Mouse (Mus musculus): Measurements from ENCODE around the gene Duox1. TPM values are rescaled to one million over a fixed set of nuclear protein-coding genes. Genes with fewer than 3 reads are reported as not detected.

The Duox1 gene
- polyA plus RNA-seq, 1 experiment = not detected

DNA sequence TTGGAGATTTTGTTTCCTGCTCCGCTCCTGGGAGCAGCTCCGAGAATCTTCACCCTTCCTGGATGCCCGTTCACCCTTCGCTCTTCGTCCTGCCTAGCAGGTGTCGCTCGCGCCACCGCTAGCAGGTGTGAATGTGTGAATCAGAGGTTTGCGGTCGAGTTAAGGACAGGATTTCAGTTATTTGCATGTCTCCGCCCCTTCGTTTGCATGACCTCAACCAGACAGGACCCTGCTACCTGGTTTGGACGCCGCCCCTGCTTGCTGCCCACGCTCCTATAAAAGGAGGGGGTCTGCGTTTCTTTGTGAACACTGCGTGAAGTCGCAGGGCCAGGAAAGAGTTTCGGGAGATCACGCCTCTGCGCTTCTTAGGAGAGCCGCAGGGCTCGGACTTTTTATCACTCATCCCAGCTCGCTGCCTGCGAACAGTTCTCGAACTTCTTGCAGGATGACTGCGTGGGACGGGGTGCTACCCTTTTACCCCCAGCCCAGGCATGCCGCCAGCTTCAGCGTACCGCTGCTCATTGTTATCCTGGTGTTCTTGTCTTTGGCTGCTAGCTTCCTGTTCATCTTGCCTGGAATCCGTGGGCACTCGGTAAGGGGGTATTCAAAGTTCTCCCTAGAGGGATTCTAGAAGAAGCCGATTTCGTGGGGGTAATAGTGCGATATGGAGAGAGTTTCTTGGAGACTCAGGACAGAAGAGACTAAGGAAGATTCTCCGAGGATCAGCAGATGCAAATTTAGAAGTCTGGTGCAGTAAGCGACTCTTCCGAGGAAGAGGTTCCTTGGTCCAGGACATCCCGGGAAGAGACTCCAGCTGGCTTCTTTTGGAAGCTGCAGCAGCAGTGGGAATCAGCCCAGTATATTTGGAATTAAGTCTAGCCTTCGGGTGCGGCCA lies 16.6 kb upstream of the Duox1 start, which contains the start of gene Duoxa2:
Duoxa2 (plus strand) TSS at position 305 of the 895 bp plus-strand sequence.
- H3K27ac ChIP-seq (ENCODE audit: insufficient read depth, low read depth, low read length) = no peak within 1 kb of the TSS
- H3K4me3 ChIP-seq (ENCODE audit: insufficient read depth, low read depth, low read length) = no peak within 1 kb of the TSS
- WGBS = 1% methylated on average over 43 of the region's 43 CpGs
- TF ChIP-seq POLR2A (IDR thresholded peaks at IDR 0.05; ENCODE audit: insufficient read depth, low read depth, low read length) (no peak), CTCF (IDR thresholded peaks at IDR 0.05; ENCODE audit: insufficient read depth, low read depth, low read length) (no peak)
- peaks cover 29% of the 10 kb centered on the region for H3K4me1 ChIP-seq (ENCODE audit: control insufficient read depth, insufficient read depth, low read length)

DNA sequence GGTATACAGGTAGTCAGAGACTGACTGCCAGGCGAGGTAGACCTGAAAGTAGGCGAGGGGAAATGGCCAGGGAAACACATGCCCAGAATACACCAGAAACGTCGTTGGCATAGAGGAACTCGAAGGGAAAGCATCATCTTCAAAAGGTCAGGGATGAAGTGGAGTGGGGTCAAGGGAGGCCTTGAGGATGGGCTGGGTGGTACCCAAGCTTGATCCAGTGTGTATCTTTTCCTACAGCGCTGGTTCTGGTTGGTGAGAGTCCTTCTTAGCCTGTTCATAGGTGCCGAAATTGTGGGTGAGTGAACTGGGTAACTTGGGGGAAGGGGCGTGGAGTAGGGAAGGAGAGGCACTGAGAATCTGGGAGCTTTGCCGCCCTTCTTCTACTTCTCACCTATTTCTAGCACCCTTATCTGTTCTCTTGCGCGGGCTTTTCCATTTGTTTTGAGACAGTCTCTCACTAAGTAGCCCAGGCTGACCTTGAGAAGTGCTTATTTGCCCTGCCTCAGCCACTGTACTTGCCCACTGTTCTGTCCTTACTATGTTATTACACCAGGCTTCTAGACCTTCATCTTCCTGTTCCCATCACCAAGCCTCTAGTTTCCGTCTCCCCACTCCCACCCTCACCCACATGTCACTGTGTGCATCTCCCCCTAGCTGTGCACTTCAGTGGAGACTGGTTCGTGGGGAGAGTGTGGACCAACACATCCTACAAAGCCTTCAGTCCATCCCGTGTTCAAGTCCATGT lies 15.4 kb upstream of the Duox1 start:
- TF ChIP-seq POLR2A (IDR thresholded peaks at IDR 0.05; ENCODE audit: insufficient read depth, low read depth, low read length) = no peak
- no peak for TF ChIP-seq CTCF (IDR thresholded peaks at IDR 0.05; ENCODE audit: insufficient read depth, low read depth, low read length)
- Histone ChIP-seq H3K4me3 (ENCODE audit: insufficient read depth, low read depth, low read length) (no peak overlapping the region), H3K27ac (ENCODE audit: insufficient read depth, low read depth, low read length) (no peak overlapping the region), H3K4me1 (ENCODE audit: control insufficient read depth, insufficient read depth, low read length) (peaks cover 29% of the 10 kb centered on the region)
- 38% methylated on average over 14 of the region's 14 CpGs for WGBS

DNA sequence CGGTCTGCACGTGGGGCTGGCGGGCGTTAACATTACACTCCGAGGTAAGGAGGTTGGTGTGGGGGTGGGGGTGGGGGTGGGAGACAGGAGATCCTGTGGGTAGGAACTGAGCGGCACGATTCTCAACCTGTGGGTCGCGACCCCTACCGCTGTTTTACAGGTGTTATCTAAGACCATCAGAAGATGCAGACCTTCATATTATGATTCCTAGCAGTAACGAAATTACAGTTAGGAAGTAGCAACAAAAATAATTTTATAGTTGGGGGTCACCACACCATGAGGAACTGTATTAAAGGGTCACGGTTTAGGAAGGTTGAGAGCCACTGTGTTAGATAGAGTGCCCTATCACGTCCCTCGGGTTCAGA lies 14.8 kb upstream of the Duox1 start:
- H3K4me1 ChIP-seq (ENCODE audit: control insufficient read depth, insufficient read depth, low read length) = peaks cover 29% of the 10 kb centered on the region
- H3K4me3 ChIP-seq (ENCODE audit: insufficient read depth, low read depth, low read length) = no peak overlapping the region
- WGBS = 12% methylated on average over 14 of the region's 14 CpGs
- H3K27ac ChIP-seq (ENCODE audit: insufficient read depth, low read depth, low read length) = no peak overlapping the region
- TF ChIP-seq POLR2A (IDR thresholded peaks at IDR 0.05; ENCODE audit: insufficient read depth, low read depth, low read length) (no peak), CTCF (IDR thresholded peaks at IDR 0.05; ENCODE audit: insufficient read depth, low read depth, low read length) (no peak)

DNA sequence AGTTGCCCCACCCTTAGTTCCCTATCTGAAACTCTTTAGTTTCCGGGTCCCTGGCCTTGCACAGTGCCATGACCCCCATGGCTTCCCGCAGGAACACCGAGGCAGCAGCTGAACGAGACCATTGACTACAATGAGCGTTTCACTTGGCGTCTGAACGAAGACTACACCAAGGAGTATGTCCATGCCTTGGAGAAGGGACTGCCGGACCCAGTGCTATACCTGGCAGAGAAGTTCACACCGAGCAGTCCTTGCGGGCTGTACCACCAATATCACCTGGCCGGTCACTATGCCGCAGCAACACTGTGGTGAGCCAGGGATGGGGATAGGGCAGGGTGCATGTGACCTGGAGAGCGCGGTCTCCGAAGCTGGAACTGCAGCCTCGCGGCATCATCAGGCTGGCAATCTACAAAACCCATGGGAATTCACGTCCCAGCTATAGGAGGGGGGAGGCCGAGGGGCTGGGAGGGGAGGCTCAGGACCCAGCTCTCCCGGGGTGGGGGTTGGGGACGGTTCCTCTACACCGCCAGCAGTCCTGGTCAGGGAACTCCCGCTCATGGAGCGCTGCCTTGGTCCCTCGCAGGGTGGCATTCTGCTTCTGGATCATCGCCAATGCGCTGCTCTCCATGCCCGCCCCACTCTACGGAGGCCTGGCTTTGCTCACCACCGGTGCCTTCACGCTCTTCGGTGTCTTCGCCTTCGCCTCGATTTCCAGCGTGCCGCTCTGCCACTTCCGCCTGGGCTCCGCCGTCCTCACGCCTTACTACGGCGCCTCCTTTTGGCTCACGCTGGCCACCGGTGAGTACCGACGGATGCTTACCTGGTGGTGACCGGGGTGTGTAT lies 14.2 kb upstream of the Duox1 start:
- WGBS = 1% methylated on average over 48 of the region's 48 CpGs
- no peak overlapping the region for H3K27ac ChIP-seq (ENCODE audit: insufficient read depth, low read depth, low read length)
- H3K4me3 ChIP-seq (ENCODE audit: insufficient read depth, low read depth, low read length) = peak overlapping the region; percentile 41
- H3K4me1 ChIP-seq (ENCODE audit: control insufficient read depth, insufficient read depth, low read length) = peaks cover 32% of the 10 kb centered on the region
- TF ChIP-seq CTCF (IDR thresholded peaks at IDR 0.05; ENCODE audit: insufficient read depth, low read depth, low read length) (no peak), POLR2A (IDR thresholded peaks at IDR 0.05; ENCODE audit: insufficient read depth, low read depth, low read length) (no peak)

DNA sequence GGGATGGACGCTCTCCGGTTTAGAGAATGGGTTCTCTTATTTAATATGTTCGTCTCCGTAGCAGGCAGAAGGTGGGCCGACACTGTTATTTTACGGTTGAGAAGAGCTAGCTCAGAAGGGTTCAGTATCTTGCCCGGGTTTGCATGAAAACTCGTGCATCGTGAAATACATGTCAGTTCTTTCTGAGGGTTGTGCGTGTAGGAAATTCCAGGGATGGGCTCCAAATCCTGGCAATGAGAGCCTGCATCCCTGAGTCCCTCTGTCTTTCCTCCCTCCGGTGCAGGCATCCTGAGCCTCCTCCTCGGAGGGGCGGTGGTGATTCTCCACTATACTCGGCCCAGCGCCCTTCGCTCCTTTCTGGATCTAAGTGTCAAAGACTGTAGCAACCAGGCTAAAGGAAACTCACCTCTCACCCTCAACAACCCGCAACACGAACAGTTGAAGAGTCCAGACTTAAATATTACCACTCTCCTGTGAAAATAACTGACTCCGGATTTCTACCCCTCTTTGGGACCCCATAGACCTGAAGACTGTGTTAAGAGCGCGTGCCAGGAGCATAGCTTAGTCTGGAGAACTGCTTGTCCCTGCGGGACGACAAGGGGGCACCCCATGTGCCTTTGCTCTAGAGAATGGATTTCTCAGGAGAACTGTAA lies 13.4 kb upstream of the Duox1 start:
- no peak for TF ChIP-seq CTCF (IDR thresholded peaks at IDR 0.05; ENCODE audit: insufficient read depth, low read depth, low read length)
- TF ChIP-seq POLR2A (IDR thresholded peaks at IDR 0.05; ENCODE audit: insufficient read depth, low read depth, low read length) = no peak
- WGBS = 7% methylated on average over 23 of the region's 23 CpGs

DNA sequence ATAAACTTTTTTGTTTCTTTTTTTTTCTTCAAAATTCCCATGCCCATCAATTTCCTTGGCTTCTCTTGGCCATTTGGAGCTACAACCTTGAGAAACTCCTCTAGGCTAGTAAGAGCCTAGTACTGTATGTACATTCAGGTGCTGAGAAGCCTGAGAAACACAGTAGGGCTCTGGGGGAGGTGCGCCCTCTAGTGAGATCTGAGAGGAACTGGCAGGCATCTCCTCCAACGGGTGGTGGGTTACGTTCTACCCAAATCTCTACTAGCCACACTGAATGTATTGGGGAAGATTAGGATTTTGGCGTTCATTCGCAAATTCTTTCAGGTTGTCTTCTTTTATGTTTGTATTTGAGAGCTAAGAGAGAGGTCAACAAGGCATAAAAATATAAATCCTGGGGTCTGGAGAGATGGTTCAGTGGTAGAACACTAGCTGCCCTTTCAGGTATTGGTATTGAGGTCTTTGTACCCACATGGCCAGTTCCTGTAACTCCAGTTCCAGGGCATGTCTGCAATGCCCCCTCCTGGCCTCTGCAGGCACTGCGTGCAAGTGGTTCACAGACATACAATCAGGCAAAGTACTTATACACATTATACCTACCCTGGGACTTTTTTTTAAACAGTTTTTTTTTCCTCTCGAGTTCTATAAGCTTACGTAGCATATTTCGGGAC lies 12.8 kb upstream of the Duox1 start:
- no peak for TF ChIP-seq POLR2A (IDR thresholded peaks at IDR 0.05; ENCODE audit: insufficient read depth, low read depth, low read length)
- TF ChIP-seq CTCF (IDR thresholded peaks at IDR 0.05; ENCODE audit: insufficient read depth, low read depth, low read length) = 0 out of 2 replicates have a peak, but pooled peaks have one; percentile 35

More for the DNA sequence above, 13.4 kb upstream of the Duox1 start:
- Histone ChIP-seq H3K27ac (ENCODE audit: insufficient read depth, low read depth, low read length) (no peak overlapping the region), H3K4me1 (ENCODE audit: control insufficient read depth, insufficient read depth, low read length) (peaks cover 36% of the 10 kb centered on the region), H3K4me3 (ENCODE audit: insufficient read depth, low read depth, low read length) (peak overlapping the region; percentile 41)

DNA sequence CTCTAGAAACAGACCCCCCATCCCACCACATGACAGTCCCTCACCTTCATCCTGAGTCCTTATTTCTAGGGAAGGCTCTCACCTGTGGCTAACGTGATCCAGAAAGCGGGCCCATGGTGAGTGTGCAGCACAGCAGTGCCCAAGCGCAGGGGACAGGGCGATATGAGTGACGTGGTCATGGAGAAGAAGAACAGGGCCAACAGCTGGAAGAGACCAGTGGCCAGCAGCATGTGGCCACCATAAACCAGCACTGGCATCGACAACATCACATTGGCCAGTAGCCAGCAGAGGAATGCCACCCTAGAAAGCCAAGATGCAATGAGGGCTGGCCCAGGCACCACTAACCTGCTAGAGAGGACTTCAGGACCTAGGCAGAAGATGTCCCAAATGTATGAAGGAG lies 10.9 kb upstream of the Duox1 start:
- 87% methylated on average over 6 of the region's 6 CpGs for WGBS
- H3K4me3 ChIP-seq (ENCODE audit: insufficient read depth, low read depth, low read length) = no peak overlapping the region
- H3K4me1 ChIP-seq (ENCODE audit: control insufficient read depth, insufficient read depth, low read length) = peaks cover 19% of the 10 kb centered on the region
- H3K27ac ChIP-seq (ENCODE audit: insufficient read depth, low read depth, low read length) = no peak overlapping the region
- no peak for TF ChIP-seq POLR2A (IDR thresholded peaks at IDR 0.05; ENCODE audit: insufficient read depth, low read depth, low read length)
- TF ChIP-seq CTCF (IDR thresholded peaks at IDR 0.05; ENCODE audit: insufficient read depth, low read depth, low read length) = no peak

More for the DNA sequence above, 12.8 kb upstream of the Duox1 start:
- no peak overlapping the region for H3K4me3 ChIP-seq (ENCODE audit: insufficient read depth, low read depth, low read length)
- no peak overlapping the region for H3K27ac ChIP-seq (ENCODE audit: insufficient read depth, low read depth, low read length)
- 14% methylated on average over 9 of the region's 9 CpGs for WGBS
- peaks cover 30% of the 10 kb centered on the region for H3K4me1 ChIP-seq (ENCODE audit: control insufficient read depth, insufficient read depth, low read length)
